Mouse (Mus musculus) myocyte (in vitro differentiated cells): Measurements from ENCODE around the gene Sdhb.

Experiments
- CEBPB ChIP-seq: IDR thresholded peaks from 2 replicates; pipeline ENCODE4 v1.6.1; 2011; ENCODE audit warnings: mild to moderate bottlenecking, moderate library complexity; ENCODE audit not compliant: poor library complexity, insufficient read depth, severe bottlenecking
- E2F4 ChIP-seq: IDR thresholded peaks from one replicate; pipeline ENCODE4 v1.6.1; 2011; ENCODE audit warnings: mild to moderate bottlenecking, control low read depth, moderate library complexity; ENCODE audit not compliant: insufficient read depth
- MAX ChIP-seq: IDR thresholded peaks from one replicate; pipeline ENCODE4 v1.6.1; 2011; ENCODE audit warnings: low read depth, mild to moderate bottlenecking, control low read depth
- MYOD1 ChIP-seq, 3 experiments: IDR thresholded peaks; one replicate each; pipeline ENCODE4 v1.6.1; 2011; ENCODE audit warnings: control low read depth in 2 of 3, low read depth in 2 of 3, mild to moderate bottlenecking in 2 of 3, moderate library complexity in 1 of 3; ENCODE audit not compliant: insufficient read length in 2 of 3, control insufficient read depth in 1 of 3
- MYOG ChIP-seq, 3 experiments: IDR thresholded peaks; one replicate each; pipeline ENCODE4 v1.6.1; 2011; ENCODE audit warnings: control low read depth in 2 of 3, low read depth in 2 of 3, mild to moderate bottlenecking in 2 of 3; ENCODE audit not compliant: insufficient read length in 2 of 3, control insufficient read depth in 1 of 3, insufficient read depth in 1 of 3
- POLR2A ChIP-seq: IDR thresholded peaks from one replicate; pipeline ENCODE4 v1.6.1; 2011; ENCODE audit warnings: low read depth, mild to moderate bottlenecking, control low read depth, moderate library complexity; ENCODE audit not compliant: insufficient read length
- POLR2AphosphoS2 ChIP-seq: IDR thresholded peaks from one replicate; pipeline ENCODE4 v1.6.1; 2011; ENCODE audit warnings: low read depth, control low read depth; ENCODE audit not compliant: insufficient read length
- TCF12 ChIP-seq: IDR thresholded peaks from one replicate; pipeline ENCODE4 v1.6.1; 2011; ENCODE audit warnings: mild to moderate bottlenecking, control low read depth; ENCODE audit not compliant: poor library complexity, insufficient read depth, severe bottlenecking
- USF1 ChIP-seq: IDR thresholded peaks from one replicate; pipeline ENCODE4 v1.6.1; 2011; ENCODE audit warnings: low read depth, mild to moderate bottlenecking, control low read depth, moderate library complexity

DNA sequence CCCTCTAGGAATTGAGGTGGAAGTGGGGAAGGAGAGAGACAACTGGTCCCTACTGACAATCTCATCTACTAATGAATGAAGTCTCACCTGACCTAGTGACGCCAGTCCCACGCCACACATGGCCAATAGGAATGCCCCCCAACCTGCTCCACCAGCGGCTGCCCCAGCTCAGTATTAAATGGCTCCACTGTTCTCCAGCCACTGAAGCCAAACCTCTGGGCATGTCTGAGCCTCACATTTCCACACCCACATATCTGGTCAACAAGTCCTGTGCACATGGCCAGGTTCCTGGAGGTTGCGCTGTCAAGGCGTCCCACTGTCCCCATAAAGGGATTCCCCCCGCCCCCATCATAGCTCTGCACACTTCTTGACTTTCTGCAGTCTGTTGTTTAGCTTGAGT lies 23.5 kb downstream of the Sdhb start:
- TF ChIP-seq TCF12 (no peak), POLR2A (no peak), POLR2AphosphoS2 (no peak), USF1 (no peak), MAX (no peak), MYOD1 (IDR thresholded peaks at IDR 0.05; ENCODE audit: control insufficient read depth in 1 of 3, insufficient read length in 2 of 3, low read depth in 2 of 3) (no peak), MYOG (IDR thresholded peaks at IDR 0.05; ENCODE audit: control insufficient read depth in 1 of 3, insufficient read depth in 1 of 3, insufficient read length in 2 of 3, low read depth in 2 of 3) (no peak), E2F4 (no peak), CEBPB (no peak)
